Mouse (Mus musculus): ENCODE data around the gene Kif26b. TPM values are rescaled to one million over a fixed set of nuclear protein-coding genes. Genes with fewer than 3 reads are reported as not detected.

Gene Kif26b
- total RNA-seq, 2 experiments from 2014 or later, result 21.2 to 22.7 TPM

- DNase-seq, result no peak
Observed at GRCm38 (mm10) chr1:178784043-178784442, 255.1 kb downstream of the Kif26b start.

GRCm38 (mm10) chr1:178791266-178791665 is 262.3 kb downstream of the Kif26b start:
- no peak for DNase-seq

- no peak for DNase-seq
Observed at GRCm38 (mm10) chr1:178792726-178793125, 263.8 kb downstream of the Kif26b start.

GRCm38 (mm10) chr1:178794866-178795265 is 265.9 kb downstream of the Kif26b start:
- DNase-seq, result no peak

- no peak for DNase-seq
Observed at GRCm38 (mm10) chr1:178797388-178797787, 268.5 kb downstream of the Kif26b start.

- peak; percentile 32 for DNase-seq
Observed at GRCm38 (mm10) chr1:178798333-178798732, 269.4 kb downstream of the Kif26b start.

- DNase-seq, result no peak
Observed at GRCm38 (mm10) chr1:178798886-178799285, 270.0 kb downstream of the Kif26b start.

- DNase-seq, result no peak
Observed at GRCm38 (mm10) chr1:178799836-178800552, 271.1 kb downstream of the Kif26b start.

GRCm38 (mm10) chr1:178803155-178803554 is 274.2 kb downstream of the Kif26b start:
- DNase-seq, result peak; percentile 85

GRCm38 (mm10) chr1:178817476-178817875 is 288.6 kb downstream of the Kif26b start:
- no peak for DNase-seq

GRCm38 (mm10) chr1:178819060-178819459 is 290.1 kb downstream of the Kif26b start:
- DNase-seq, result no peak

- no peak for DNase-seq
Observed at GRCm38 (mm10) chr1:178820079-178820478, 291.2 kb downstream of the Kif26b start.

- DNase-seq, result no peak
Observed at GRCm38 (mm10) chr1:178820556-178821435, 291.9 kb downstream of the Kif26b start.

GRCm38 (mm10) chr1:178824871-178825270 is 295.9 kb downstream of the Kif26b start:
- DNase-seq, result no peak

- DNase-seq, result no peak
Observed at GRCm38 (mm10) chr1:178827223-178827622, 298.3 kb downstream of the Kif26b start.

- no peak for DNase-seq
Observed at GRCm38 (mm10) chr1:178829456-178829855, 300.5 kb downstream of the Kif26b start.

GRCm38 (mm10) chr1:178832571-178832970 is 303.6 kb downstream of the Kif26b start:
- DNase-seq, result no peak

- no peak for DNase-seq
Observed at GRCm38 (mm10) chr1:178835805-178836204, 306.9 kb downstream of the Kif26b start.

- DNase-seq, result no peak
Observed at GRCm38 (mm10) chr1:178836998-178837397, 308.1 kb downstream of the Kif26b start.

GRCm38 (mm10) chr1:178838696-178839320 is 309.9 kb downstream of the Kif26b start:
- DNase-seq, result peak; percentile 16

- peak; percentile 12 for DNase-seq
Observed at GRCm38 (mm10) chr1:178840311-178840710, 311.4 kb downstream of the Kif26b start.

GRCm38 (mm10) chr1:178844839-178845238 is 315.9 kb downstream of the Kif26b start:
- DNase-seq, result no peak

GRCm38 (mm10) chr1:178847569-178847968 is 318.6 kb downstream of the Kif26b start:
- DNase-seq, result no peak
